Mouse (Mus musculus): ENCODE data around the gene Tceal7.

Gene Tceal7

DNA sequence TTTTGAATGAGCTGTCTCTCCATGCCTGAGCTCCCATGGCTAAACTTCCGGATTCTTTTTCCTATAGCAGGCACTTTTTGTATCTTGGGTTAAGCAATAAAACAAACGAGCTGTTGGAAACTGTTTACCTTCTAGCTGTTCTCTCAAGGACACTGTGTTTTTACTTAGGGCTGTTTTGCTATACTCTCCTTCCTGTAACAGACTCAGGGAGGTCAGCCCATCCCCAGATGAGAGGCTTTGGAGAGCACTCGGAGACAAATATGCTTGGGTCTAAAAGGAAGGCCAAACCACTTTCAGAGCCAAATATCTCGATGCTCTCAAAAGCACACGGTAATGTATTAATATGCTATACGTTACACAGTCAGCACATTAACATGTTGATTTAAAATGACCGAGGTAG is 35.1 kb downstream of the Tceal7 start:
- no peak for DNase-seq

DNA sequence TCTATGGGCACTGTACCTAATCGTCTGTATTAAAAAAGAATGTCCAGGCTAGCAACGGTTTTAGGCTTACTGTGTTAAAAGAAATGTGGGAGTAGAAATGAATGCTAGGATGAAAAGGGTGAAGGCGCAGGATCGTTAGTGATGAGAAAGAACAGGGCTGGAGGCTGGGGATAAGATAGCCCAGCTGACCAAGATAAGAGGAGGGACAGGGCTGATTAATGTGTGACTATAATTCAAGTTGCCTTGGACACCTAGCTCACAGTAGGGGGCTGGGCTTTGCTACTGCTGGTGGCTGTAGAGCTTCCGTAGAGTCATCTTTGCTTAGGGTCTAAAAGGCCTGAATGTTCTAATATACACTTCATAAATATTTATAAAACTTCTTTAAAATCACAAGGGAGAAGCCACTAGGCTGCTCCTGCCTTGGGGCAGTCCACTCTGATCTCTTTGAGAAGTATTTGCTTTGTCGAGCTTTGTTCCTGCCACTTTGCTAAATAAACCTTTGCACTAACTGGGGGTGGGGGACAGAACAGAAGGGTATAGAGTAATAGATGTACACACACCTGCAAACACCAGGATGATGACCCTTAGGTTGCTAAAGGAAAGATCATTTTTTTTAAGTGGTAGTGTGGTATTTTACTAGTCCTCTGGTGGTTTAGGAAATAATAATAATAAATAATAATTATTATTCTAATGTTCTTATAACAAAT is 37.6 kb downstream of the Tceal7 start:
- no peak for DNase-seq

DNA sequence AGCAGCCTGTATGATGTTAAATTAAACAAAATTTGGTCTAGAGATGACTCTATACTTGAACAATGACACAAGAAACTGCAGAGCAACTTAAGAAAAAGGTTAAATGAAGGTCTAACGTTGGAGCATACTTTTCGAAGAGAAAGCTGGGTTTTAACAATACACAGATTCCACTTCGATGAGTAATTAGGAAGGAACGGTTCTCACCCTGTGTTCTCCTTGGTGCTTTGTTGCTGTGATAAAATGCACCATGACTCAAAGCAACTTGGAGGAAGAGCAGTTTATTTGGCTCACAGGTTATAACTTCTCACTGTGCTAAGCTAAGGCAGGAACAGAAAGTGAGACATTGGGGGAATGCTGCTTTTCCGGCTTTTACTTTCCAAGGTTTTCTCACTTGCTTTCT is 53.1 kb downstream of the Tceal7 start:
- no peak for DNase-seq

DNA sequence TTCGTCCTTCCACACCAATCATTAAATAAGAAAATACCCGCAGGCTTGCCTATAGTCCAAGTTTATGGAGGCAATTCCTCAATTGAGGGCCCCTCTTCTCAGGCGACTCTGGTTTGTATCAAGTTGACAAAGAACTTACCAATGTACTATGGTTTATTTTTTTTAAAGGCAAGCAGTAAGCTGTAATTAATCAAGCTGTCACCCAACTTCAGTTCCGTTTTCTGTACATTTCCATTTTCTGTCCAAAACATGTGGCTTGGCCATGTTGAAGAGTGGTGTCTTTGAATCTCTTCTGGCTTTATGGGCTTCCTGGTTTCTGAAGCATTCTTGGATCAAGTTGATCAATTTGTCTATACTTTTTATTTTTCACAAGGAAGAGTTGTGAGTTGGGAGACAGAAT is 53.6 kb downstream of the Tceal7 start:
- DNase-seq, result no peak

DNA sequence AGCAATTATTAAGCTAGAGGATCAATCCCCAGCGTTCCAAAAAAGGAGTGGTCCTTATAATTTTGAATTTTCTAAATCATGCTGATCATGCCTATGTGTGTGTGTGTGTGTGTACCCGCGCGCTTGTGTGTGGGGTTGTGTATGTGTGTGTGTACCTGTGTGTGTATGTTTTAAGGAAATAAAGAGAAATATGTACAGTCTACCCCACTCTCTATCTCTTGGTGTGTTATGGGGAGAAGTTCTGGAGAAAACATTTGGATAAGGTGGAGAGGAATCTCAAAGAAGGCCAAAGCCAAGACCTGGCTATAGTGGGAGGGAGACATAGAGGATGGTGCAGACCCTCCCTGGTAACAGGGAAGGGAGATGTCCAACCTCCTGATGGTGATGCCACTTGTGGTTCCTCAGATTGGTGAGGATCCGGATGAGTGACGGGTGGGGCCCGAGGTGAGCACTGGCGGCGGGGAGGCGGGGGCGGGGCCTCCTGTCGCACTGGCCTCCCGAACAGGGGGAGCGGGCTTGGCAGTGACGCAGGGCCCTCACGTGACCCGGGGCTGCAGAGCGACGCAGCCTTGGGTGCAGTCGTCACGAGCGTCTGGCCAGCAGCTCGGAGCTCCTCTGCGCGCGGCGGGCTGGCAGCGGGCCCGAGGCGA is 55.3 kb downstream of the Tceal7 start, which contains the start of gene Bex3:
Bex3 (plus strand) TSS at position 511 of the 650 bp plus-strand sequence.
- DNase-seq, result peak; percentile 62

DNA sequence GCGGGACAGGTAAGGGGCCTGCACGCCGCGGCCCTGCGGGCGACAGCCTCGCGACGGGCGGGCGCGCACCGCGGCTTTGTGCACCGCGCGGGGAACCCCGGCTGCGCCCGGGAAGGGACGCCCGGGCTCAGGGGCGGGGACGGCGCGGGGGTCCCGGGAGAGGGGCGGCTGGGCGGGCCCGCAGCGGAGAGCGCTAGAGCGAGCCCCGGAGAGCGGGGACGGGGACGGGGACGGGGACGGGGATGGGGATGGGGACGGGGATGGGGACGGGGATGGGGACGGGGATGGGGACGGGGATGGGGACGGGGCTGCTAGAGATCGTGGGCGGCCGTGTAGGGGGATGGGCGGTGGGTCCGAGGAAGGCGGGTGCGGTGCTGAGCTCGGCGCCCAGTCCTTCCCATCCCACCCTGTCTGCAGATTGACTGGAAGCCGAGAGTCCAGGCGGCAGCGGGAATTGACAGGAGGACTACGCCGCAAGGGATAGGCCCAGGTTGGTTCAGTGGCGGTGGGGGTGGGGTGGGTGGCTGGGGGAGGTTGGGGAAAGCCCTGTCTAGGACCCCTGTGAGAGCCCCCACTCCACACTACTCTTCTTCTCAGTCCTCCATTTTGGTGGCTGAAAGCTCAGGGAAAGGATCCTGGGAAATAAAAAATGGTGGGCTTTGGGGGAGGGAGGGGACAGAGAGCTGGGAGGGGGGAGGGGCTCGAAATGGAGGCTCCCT is 56.0 kb downstream of the Tceal7 start:
- peak; percentile 3 for DNase-seq

DNA sequence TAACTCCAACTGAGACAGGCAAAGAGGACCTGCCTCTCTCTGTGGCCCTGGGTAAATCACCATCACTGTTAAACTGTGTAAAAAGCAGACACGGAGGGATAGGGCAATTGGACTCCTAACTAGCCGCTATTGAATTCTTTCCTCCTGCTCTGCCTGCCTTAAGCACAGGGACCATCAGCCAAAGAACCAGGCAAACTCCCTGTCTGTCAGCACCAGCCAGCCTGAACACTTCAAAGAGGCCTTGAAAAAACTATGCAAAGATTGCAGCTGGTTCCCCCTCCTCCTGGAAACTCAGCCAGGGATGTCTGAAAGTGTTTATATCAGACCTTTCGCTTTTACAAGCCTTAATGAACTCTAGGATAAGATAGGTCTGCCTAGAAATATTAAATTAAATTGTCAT is 60.0 kb downstream of the Tceal7 start:
- DNase-seq, result no peak

DNA sequence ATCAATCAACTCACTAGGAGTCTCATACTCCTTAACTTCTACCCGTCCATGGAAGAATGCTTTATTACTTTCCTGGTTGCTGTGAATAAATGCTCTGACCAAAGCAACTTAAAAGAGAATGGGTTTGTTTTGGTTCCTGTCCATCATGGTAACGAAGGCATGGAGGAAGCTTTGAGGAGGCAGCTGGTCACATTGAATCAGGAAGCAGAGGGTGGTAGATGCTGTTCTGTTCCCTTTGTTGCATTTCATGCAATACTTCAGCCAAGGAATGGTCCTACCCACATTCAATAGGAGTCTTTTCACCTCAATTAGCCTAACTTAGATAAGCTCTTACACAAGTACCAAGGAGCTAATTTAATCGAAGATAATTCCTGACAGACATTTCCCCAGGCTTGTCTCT is 60.8 kb downstream of the Tceal7 start:
- no peak for DNase-seq

Data from thymus, postnatal 25 days (tissue).